Mouse (Mus musculus) kidney, postnatal 4 days (tissue): Measurements from ENCODE around the gene Lamc3.
A peak's percentile ranks its signal among the peaks of the same experiment; 100 is the strongest.

Source experiments
- DNase-seq, 2 experiments: peaks; one replicate each; pipeline ENCODE4 v3.0.0; 2021; ENCODE audit warnings: mixed read lengths in 2 of 2

Gene Lamc3

GRCm38 (mm10) chr2:31887030-31887429 lies at the start of gene Lamc3:
TSS of gene Lamc3 (plus strand) at chr2:31887291.
- DNase-seq: peak; percentile 89 to 92

- no peak for DNase-seq
Observed at GRCm38 (mm10) chr2:31838868-31839267, 48.2 kb upstream of the Lamc3 start.

- no peak for DNase-seq
Observed at GRCm38 (mm10) chr2:31844729-31845136, 42.4 kb upstream of the Lamc3 start.

DNA sequence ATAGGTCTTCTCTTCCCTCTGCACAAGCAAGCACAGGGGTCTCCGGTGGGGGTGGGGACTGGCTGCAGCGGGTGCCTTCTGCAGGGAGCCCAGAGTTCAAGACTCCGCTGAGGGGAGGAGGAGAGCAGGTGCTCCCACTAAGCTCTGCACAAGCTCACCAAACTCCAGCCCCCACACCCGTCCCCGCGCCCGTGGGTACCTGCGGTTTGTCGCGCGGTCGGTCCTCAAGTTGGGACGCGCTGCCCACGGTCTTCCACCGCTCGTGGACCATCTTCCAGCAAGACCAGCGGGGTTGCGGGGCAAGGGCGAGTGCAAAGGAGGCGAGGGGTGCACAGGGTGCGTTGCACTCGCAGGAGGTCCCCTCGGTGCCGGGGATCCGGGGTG lies 41.6 kb upstream of the Lamc3 start:
- no peak for DNase-seq

GRCm38 (mm10) chr2:31845896-31846691 lies 41.0 kb upstream of the Lamc3 start, which contains the start of gene Fibcd1:
TSS of gene Fibcd1 (minus strand) at chr2:31846005.
- peak; percentile 52 to 64 for DNase-seq

DNA sequence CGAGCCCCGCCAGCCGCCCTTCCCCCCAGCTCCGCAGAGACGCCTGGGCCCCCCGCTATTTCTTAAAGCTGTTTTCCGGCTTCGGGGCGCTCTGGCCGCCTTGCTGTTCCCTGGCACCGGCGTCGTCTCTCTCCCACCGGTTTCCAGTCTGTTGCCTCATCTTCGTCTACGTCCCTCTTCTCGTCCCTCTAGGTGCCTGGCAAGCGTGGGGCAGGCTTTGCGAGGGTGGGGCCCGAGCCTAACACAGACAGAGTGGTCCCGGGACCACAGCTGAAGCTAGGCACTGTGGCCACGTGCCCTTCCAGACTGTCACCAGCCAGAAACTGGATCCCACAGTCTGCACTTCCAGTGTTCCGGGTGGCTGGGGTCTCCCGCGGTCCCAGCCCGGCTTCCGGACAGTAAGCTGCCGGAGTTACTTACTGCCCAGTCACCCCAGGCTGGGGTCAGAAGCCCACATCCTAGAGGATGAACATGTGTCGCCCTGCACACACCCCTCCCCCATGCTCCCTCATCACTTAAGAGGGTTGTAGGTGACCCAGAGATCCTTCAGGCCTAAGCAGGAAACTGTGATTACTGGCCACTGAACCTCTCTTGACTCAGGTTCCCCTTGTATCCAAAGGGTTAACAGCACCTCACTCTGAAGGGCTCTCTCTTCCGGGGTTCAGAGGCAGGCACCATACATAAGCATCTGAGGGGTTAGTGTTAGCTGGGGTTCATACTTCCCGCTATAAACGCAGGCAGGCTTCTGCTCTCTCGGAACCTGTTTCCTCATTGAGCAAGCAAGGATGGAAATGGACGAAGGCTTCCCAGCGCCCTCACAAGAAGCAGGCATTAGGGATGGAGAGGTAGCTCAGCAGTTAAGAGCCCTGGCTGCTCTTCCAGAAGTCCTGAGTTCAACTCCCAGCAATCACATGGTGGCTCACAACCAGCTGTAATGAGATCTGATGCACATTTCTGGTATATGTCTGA lies 40.1 kb upstream of the Lamc3 start:
- DNase-seq: no peak

DNA sequence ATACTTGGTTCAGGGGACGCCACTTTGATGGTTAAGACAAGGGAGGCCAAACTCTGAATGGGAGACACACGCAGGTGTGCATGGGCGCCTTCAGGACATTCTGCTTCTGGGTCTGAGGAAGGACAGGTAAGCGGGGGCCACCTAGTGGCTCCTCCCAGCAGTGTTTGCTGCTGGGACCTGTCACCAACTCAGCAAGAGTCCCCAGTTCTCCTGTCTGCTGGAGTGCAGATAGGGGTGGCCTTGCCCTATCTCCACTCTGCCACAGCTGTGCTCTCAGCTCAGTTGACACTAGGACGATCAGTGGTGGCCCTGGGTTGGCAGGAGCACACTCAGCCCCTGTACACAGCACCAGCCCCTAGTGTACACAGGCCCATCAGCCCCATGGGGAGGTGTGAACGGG lies 39.2 kb upstream of the Lamc3 start:
- DNase-seq: peak; percentile 65 to 77

DNA sequence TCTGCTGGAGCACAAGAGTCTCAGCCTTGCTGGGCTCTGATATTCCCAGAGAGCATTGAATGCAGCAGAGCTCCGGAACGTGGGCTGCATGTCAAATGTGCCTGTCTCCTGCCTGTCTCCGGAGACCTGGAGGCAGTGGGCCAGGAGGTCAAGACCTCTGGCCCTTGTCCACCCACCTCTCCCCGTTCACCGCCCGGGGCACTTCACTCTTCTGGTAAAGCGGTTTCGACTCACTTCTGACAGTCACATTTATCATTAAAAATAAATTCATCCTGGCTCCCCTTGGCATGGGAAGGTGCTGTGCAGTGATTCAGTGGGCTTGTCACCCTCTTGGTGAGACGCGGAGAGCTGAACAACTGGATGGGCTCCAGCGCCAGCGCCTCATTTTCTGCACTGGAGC lies 37.0 kb upstream of the Lamc3 start:
- DNase-seq: no peak

GRCm38 (mm10) chr2:31855991-31856390 lies 31.1 kb upstream of the Lamc3 start:
- no peak for DNase-seq

- peak in 1 of 2 experiments; percentile 35 for DNase-seq
Observed at GRCm38 (mm10) chr2:31857180-31857579, 29.9 kb upstream of the Lamc3 start.

- DNase-seq: no peak
Observed at GRCm38 (mm10) chr2:31858500-31858899, 28.6 kb upstream of the Lamc3 start.

DNA sequence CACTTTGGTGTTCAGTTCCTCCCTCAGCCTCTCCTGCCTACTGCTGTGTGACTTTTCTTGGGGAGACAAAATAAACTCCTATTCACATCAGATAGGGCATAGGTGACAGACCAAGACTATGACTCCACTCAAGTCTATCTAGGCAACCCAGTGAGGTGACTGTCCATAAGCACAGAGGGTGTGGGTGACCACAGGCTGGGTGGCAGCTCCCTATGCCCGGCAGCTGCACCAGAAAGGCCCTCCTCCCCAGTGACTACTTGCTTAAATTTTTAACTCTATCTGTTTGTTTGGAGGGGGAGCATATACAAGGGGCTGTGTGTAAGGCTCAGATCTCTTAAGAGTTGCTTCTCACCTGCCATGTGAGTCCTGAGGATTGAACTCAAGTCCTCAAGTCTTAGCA lies 24.2 kb upstream of the Lamc3 start:
- no peak for DNase-seq

DNA sequence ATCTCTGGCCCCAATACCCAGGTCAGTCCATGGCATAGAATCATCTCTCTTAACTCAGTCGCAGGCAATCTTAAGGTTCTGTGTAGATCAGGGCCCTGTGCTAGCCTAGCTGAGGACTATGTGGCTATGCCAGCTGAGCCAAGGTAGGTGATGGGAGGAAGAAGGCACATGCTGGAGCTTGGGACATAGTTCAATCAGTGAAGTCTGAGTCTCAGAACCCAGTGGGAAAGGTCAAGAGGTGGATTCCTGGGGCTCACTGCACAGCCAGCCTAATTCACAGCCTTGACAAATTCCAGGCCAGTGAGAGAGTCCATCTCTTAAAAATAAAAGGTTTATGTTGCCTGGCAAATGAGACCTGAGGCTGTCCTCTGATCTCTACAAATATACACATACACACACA lies 23.3 kb upstream of the Lamc3 start:
- no peak for DNase-seq

- DNase-seq: no peak
Observed at GRCm38 (mm10) chr2:31864891-31865290, 22.2 kb upstream of the Lamc3 start.

DNA sequence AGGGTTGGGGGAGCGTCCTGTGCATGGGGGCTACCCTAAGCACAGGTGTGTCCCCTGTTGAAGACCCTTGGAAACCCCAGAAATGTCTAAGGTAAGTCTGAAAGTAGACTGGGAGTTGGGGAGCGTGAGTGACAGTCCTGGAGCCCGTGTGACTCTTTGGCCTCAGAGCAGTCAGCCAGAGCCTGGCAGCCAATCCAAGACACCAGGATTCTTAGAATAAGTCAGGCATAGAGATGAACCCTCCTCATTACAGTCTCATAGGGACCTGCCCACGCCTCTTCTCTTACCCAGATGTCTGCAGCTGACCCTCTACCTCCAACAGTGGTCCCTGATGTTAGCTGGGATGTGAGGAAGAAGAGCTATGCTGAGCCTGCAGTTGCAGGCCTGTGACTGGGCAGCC lies 21.8 kb upstream of the Lamc3 start:
- DNase-seq: peak in 1 of 2 experiments; percentile 44

GRCm38 (mm10) chr2:31865794-31866193 lies 21.3 kb upstream of the Lamc3 start:
- no peak for DNase-seq

GRCm38 (mm10) chr2:31867773-31868537 lies 19.1 kb upstream of the Lamc3 start:
- DNase-seq: peak; percentile 51 to 65

GRCm38 (mm10) chr2:31868538-31869164 lies 18.4 kb upstream of the Lamc3 start:
- peak; percentile 53 to 65 for DNase-seq

GRCm38 (mm10) chr2:31869692-31870091 lies 17.4 kb upstream of the Lamc3 start:
- no peak for DNase-seq

DNA sequence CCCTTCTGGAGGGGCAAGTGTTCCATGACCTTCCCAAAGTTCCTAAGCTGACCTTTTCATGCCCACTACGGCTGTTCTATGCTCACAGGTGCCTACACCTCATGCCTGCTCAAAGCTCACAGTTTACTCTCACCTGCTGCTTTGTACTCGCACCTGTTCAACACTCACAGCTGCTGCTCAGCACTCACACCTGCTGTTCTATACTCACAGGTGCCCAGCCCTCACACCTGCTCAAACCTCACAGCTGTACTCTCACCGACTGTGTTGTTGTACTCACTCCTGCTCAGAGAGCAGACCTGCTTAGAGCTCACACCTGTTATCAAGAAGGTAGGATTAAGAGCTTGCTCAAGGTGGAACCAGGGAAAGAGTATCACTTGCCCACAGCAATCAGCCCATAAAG lies 16.4 kb upstream of the Lamc3 start:
- no peak for DNase-seq

DNA sequence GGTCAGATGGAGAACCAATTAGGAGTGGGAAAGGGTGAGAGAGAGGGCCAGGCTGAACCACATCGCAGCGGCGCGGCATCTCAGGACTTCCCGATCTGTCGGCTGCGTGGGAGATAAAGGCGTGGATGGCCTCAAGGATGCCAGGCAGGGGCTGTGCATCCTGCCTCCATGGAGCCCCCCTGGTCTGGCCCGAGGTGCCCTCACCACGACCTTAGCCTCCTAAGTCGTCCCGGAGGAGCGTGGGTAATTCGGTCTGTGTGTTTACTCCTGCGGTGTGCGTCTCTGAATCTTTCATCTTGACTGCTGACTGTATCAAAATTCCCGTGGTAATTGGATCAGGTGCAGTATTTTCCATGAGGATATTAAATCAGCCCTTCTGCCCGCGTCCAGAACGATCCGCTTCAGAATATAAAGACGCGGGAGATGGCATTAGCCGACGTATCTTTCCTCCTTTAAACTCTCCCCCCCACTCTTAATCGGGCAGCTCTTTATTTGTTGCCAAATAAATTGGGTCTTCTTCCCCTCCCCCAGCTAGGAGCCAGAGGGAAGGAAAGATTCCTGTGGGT lies 12.7 kb upstream of the Lamc3 start:
- no peak for DNase-seq

- DNase-seq: no peak
Observed at GRCm38 (mm10) chr2:31876446-31876845, 10.6 kb upstream of the Lamc3 start.
